Comparison of ENCODE assay signal across 9 mouse cellular contexts in genomic region chr3:88220842-88221241, GRCm38 (mm10). TPM values are rescaled to one million over a fixed set of nuclear protein-coding genes. Genes with fewer than 3 reads are reported as not detected.
A peak's percentile ranks its signal among the peaks of the same experiment; 100 is the strongest.
DNase-seq lines count a peak whose midpoint lies in the region; ATAC-seq and TF ChIP-seq lines count a peak whose summit lies in the region.
"Had no signal": no experiment of that assay in that cellular context is flagged by ENCODE, and none has a peak within 500 bp of the region (broad histone marks: within the 10 kb centered on the region; RNA-seq: fewer than 3 reads in every experiment).

No protein-coding gene starts in this region.

- H3K9ac ChIP-seq in midbrain, embryonic 14.5 days (replicated peaks; ENCODE audit: low read length), result peak overlapping the region; percentile 41
- H3K9ac ChIP-seq: liver, embryonic 15.5 days had no signal

- H3K27me3 ChIP-seq in midbrain, embryonic 14.5 days (ENCODE audit: control insufficient read depth, insufficient read depth, low read length), result peaks cover 17% of the 10 kb centered on the region; the same call in 1 of the 2 replicates

- no peak overlapping the region for H3K4me3 ChIP-seq in left cerebral cortex, adult 2 months
- H3K4me3 ChIP-seq in cortical plate, adult 2 months (ENCODE audit: insufficient read depth, low read length), result no peak overlapping the region
- no peak overlapping the region for H3K4me3 ChIP-seq in midbrain, embryonic 14.5 days (replicated peaks; ENCODE audit: low read depth, low read length)
- H3K4me3 ChIP-seq: liver, embryonic 15.5 days had no signal

- no peaks in the 10 kb centered on the region for H3K9me3 ChIP-seq in midbrain, embryonic 14.5 days (ENCODE audit: control insufficient read depth, low read length)
- H3K9me3 ChIP-seq: liver, embryonic 15.5 days had no signal

- peak overlapping the region; percentile 95 for H3K27ac ChIP-seq in left cerebral cortex, adult 2 months
- H3K27ac ChIP-seq in cortical plate, adult 2 months (ENCODE audit: insufficient read depth, low read length), result peak overlapping the region; percentile 86
- peak overlapping the region; percentile 95 for H3K27ac ChIP-seq in midbrain, embryonic 14.5 days (replicated peaks; ENCODE audit: low read depth, low read length)
- H3K27ac ChIP-seq: liver, embryonic 15.5 days had no signal

- no peak for TF ChIP-seq POLR2A in cortical plate, adult 2 months (IDR thresholded peaks at IDR 0.05; ENCODE audit: extremely low read depth, insufficient read depth, low read length)

- H3K36me3 ChIP-seq in midbrain, embryonic 14.5 days (ENCODE audit: control insufficient read depth, insufficient read depth, low read length), result peaks cover 46% of the 10 kb centered on the region
- H3K36me3 ChIP-seq: liver, embryonic 15.5 days had no signal

- no peak; the same call in 1 of the 2 replicates for TF ChIP-seq CTCF in left cerebral cortex, adult 2 months (IDR thresholded peaks at IDR 0.05)
- TF ChIP-seq CTCF in cortical plate, adult 2 months (IDR thresholded peaks at IDR 0.05; ENCODE audit: extremely low read depth, insufficient read depth, low read length), result no peak

- ATAC-seq in midbrain, embryonic 14.5 days (ENCODE audit: low FRiP score, low TSS enrichment), result no peak
- no peak for ATAC-seq in erythroblast, adult 5-6 weeks (replicated peaks; ENCODE audit: low FRiP score, poor library complexity, severe bottlenecking)

- DNase-seq in left cerebral cortex, adult 2 months (ENCODE audit: extremely low spot score in 1 of 2, low spot score in 2 of 2), result no peak
- no peak for DNase-seq in left cerebral cortex, adult 9 months (ENCODE audit: low spot score in 2 of 2)
- DNase-seq in heart, postnatal 10 days, result peak; percentile 83 to 89
- peak; percentile 71 to 91 for DNase-seq in kidney, postnatal 36 days
- no peak for DNase-seq in midbrain, embryonic 14.5 days
- peak; percentile 68 for DNase-seq in thymus, postnatal 14 days

- H3K4me1 ChIP-seq in cortical plate, adult 2 months (ENCODE audit: control insufficient read depth, insufficient read depth, low read length), result peaks cover 31% of the 10 kb centered on the region
- peaks cover 49% of the 10 kb centered on the region for H3K4me1 ChIP-seq in midbrain, embryonic 14.5 days (ENCODE audit: control insufficient read depth, insufficient read depth, low read length)

- intact Hi-C loops in left cerebral cortex, adult 2 months (cut with DNase I), result no loop called here
- intact Hi-C loops in heart, postnatal 10 days (cut with DNase I), result no loop called here

- WGBS in midbrain, embryonic 14.5 days, result 5% methylated on average over 6 of the region's 6 CpGs

- H3K4me2 ChIP-seq in midbrain, embryonic 14.5 days (ENCODE audit: low read length), result peak overlapping the region; percentile 59
- H3K4me2 ChIP-seq: liver, embryonic 15.5 days had no signal

RNA-seq across cellular contexts. Expression of gene Rhbg, which starts 33.7 kb away (rescaled TPM):
- not detected for total RNA-seq in left cerebral cortex, adult 2 months (2021)
- not detected in 2 replicates for polyA plus RNA-seq in cortical plate, adult 2 months (2012; rRNA removed)
- total RNA-seq in heart, postnatal 10 days (2021), result not detected
- 0.21 and 0.22 TPM in 2 replicates for polyA plus RNA-seq in midbrain, embryonic 14.5 days (2014; fragmentation: Nextera tagmentation; extraction: Ambion mirVana)
- total RNA-seq in erythroblast, adult 5-6 weeks (2015; ENCODE audit: low replicate concordance), result not detected in 2 replicates
- total RNA-seq in erythroblast, adult 5-6 weeks (2017; ENCODE audit: low replicate concordance), result not detected in 2 replicates

Comparison
In these comparisons a context has a peak if more than half of its experiments do, and no peak if none do; other contexts are left out.
1. DNase-seq: peak in heart, postnatal 10 days (2 of 2), kidney, postnatal 36 days (2 of 2) and thymus, postnatal 14 days (single experiment); none in left cerebral cortex, adult 2 months (0 of 2), left cerebral cortex, adult 9 months (0 of 2) and midbrain, embryonic 14.5 days (single experiment).
2. Peak in every context shown above with its lines, with median percentiles within 50 percentile points of each other: H3K27ac ChIP-seq.